Mouse (Mus musculus) stomach, embryonic 16.5 days (tissue): ENCODE measurements at regions not wholly inside any gene's neighbourhood (a gene's known extent, or its start where the extent isn't known, plus 50 kb on each side); places are given as distances from the start of the nearest gene placed in this dataset.

Experiments
- ATAC-seq: fragments of 200-750 bp; cut with Nextera tagmentation; 2 replicates; pipeline ENCODE4 v1.8.0; 2017; ENCODE audit warnings: moderate number of reproducible peaks, moderate TSS enrichment; ENCODE audit not compliant: insufficient read depth, low FRiP score
- H3K27ac ChIP-seq: fragments of 300-500 bp; sonication (generic); 2 replicates; pipeline ENCODE4 v1.5.1; 2014; ENCODE audit warnings: low read length
- H3K27me3 ChIP-seq: fragments of 300-500 bp; sonication (generic); 2 replicates; pipeline ENCODE4 v1.6.1; 2014; ENCODE audit warnings: low read length, control low read depth, mixed read lengths; ENCODE audit not compliant: control insufficient read depth, insufficient read depth
- H3K36me3 ChIP-seq: fragments of 300-500 bp; sonication (generic); 2 replicates; pipeline ENCODE4 v1.6.1; 2014; ENCODE audit warnings: low read length; ENCODE audit not compliant: control insufficient read depth, insufficient read depth
- H3K4me1 ChIP-seq: fragments of 300-500 bp; sonication (generic); 2 replicates; pipeline ENCODE4 v1.6.1; 2014; ENCODE audit warnings: low read length, control low read depth, mixed read lengths; ENCODE audit not compliant: control insufficient read depth, insufficient read depth
- H3K4me2 ChIP-seq: fragments of 300-500 bp; sonication (generic); 2 replicates; pipeline ENCODE4 v1.6.1; 2014; ENCODE audit warnings: low read depth, low read length, mixed read lengths
- H3K4me3 ChIP-seq: fragments of 300-500 bp; sonication (generic); replicated peaks from 2 replicates; pipeline ENCODE4 v1.5.1; 2014; ENCODE audit warnings: mild to moderate bottlenecking, low read length
- H3K9ac ChIP-seq: fragments of 300-500 bp; sonication (generic); 2 replicates; pipeline ENCODE4 v1.6.1; 2014; ENCODE audit warnings: low read length
- H3K9me3 ChIP-seq: fragments of 300-500 bp; sonication (generic); replicated peaks from 2 replicates; pipeline ENCODE4 v1.6.1; 2016; ENCODE audit warnings: low read length, control low read depth; ENCODE audit not compliant: control insufficient read depth
- WGBS: fragments of 180-500 bp; shearing (Covaris S2); extraction: QIAGEN DNeasy Blood & Tissue Kit; methylation state at CpG from one replicate; pipeline ENCODE4 v1.1.7; 2014; 5-methylcytosine and 5-hydroxymethylcytosine counted together

- H3K9ac ChIP-seq: no peak overlapping the region
- no peak overlapping the region for H3K27ac ChIP-seq
- no peak for ATAC-seq
- no peaks in the 10 kb centered on the region for H3K27me3 ChIP-seq
- no peaks in the 10 kb centered on the region for H3K4me1 ChIP-seq
- H3K36me3 ChIP-seq: no peaks in the 10 kb centered on the region
- H3K4me2 ChIP-seq: no peak overlapping the region
- H3K4me3 ChIP-seq: no peak overlapping the region
- 56% methylated on average over 6 of the region's 6 CpGs for WGBS
- H3K9me3 ChIP-seq: 0 out of 2 replicates have a peak, but pooled peaks cover 2% of the 10 kb centered on the region
Measured at GRCm38 (mm10) chr14:80657408-80657807, 673.5 kb downstream of the Olfm4 start.

DNA sequence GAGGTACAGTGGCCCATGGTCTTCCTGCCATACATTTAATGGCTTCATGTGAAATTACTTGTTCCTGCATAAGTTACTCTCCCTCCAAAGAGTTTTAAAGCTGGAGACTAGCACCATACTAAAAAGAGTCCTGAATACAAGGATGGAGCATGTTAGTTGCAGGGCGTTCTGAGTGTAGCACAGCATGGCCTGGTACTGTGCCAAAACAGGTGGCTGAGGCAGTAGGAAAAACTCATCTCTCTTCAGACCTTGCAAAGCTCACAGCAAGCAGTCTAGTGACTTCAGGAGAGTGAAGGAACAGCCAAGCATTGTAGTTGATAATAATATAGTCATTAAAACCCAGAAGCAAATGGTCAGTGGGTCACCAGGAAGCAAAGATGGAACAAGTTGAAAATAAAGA lies 699.0 kb downstream of the Olfm4 start:
- no peaks in the 10 kb centered on the region for H3K9me3 ChIP-seq
- no peak overlapping the region for H3K27ac ChIP-seq
- no peaks in the 10 kb centered on the region for H3K4me1 ChIP-seq
- peak; percentile 21; the same call in 1 of the 2 replicates for ATAC-seq
- H3K4me2 ChIP-seq: no peak overlapping the region
- no peaks in the 10 kb centered on the region for H3K36me3 ChIP-seq
- no peak overlapping the region for H3K4me3 ChIP-seq
- 46% methylated on average over 1 of the region's 1 CpGs for WGBS
- no peak overlapping the region for H3K9ac ChIP-seq
- no peaks in the 10 kb centered on the region for H3K27me3 ChIP-seq

- WGBS: 57% methylated on average over 7 of the region's 7 CpGs
- Histone ChIP-seq H3K9me3 (no peaks in the 10 kb centered on the region), H3K27me3 (no peaks in the 10 kb centered on the region), H3K4me3 (no peak overlapping the region), H3K4me2 (no peak overlapping the region), H3K36me3 (no peaks in the 10 kb centered on the region), H3K27ac (no peak overlapping the region), H3K4me1 (no peaks in the 10 kb centered on the region), H3K9ac (no peak overlapping the region)
- peak; percentile 21; the same call in 1 of the 2 replicates for ATAC-seq
Measured at GRCm38 (mm10) chr14:80683282-80683681, 699.4 kb downstream of the Olfm4 start.

DNA sequence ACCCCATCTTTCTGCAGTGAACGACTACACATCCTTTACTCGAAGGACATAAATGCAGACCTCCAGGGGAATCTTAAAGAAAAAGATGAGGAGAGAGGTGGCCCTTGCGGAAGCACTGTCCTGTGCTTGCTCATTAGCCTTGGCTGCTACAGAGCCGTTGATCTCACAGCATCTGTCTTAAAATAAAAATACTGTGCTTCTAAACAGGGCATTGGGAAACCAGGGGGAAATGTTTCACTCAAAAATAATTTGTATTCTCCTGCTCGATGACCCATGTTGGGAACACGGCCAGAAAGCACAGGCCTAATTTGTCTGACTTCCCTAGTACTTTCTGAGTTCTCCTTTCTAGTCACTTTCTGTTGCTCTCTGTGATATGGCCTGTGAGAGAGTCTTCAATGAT lies 699.8 kb downstream of the Olfm4 start:
- ATAC-seq: no peak
- no peak overlapping the region for H3K27ac ChIP-seq
- H3K36me3 ChIP-seq: no peaks in the 10 kb centered on the region
- 71% methylated on average over 6 of the region's 6 CpGs for WGBS
- no peak overlapping the region for H3K9ac ChIP-seq
- no peak overlapping the region for H3K4me3 ChIP-seq
- H3K9me3 ChIP-seq: no peaks in the 10 kb centered on the region
- H3K4me1 ChIP-seq: no peaks in the 10 kb centered on the region
- H3K4me2 ChIP-seq: no peak overlapping the region
- H3K27me3 ChIP-seq: no peaks in the 10 kb centered on the region

- no peaks in the 10 kb centered on the region for H3K9me3 ChIP-seq
- H3K9ac ChIP-seq: no peak overlapping the region
- H3K4me2 ChIP-seq: no peak overlapping the region
- no peak overlapping the region for H3K27ac ChIP-seq
- ATAC-seq: no peak
- no peaks in the 10 kb centered on the region for H3K4me1 ChIP-seq
- H3K4me3 ChIP-seq: no peak overlapping the region
- no peaks in the 10 kb centered on the region for H3K36me3 ChIP-seq
- WGBS: 7% methylated on average over 1 of the region's 1 CpGs
- no peaks in the 10 kb centered on the region for H3K27me3 ChIP-seq
Measured at GRCm38 (mm10) chr14:80690476-80690875, 706.6 kb downstream of the Olfm4 start.

DNA sequence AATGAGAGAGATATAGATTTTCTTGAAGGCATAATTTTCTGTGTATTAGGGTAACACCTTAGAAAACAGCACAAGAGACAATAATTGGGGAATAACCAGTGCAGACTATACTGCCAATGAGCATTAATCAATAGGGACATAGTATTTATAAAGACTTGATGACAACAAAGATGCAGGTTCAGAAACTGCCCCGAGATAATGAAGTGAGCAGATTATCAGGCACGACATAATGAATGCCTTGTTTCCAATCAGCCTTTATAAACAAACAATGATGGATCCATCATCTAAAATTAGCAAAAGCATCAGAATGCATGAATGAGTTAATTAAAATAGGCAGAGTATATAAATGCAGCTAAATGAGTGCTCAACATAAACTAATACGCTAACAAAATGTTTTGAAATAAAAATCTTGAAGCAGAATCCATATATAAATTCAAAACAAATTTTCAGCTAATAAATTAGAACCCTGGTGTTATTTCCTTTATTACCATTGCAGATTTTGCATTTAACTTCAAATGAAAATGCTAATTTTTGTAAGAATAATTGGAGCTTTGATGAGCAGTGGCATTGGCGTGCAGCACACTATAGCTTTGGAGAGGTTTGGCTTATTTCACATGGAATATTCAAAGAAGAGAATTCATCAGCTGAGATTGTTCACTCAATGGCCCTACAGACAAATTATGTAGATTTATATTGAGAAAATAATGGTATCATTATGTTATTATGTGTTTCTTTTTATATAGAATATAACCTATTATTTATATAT lies 739.1 kb downstream of the Olfm4 start:
- H3K4me2 ChIP-seq: no peak overlapping the region

DNA sequence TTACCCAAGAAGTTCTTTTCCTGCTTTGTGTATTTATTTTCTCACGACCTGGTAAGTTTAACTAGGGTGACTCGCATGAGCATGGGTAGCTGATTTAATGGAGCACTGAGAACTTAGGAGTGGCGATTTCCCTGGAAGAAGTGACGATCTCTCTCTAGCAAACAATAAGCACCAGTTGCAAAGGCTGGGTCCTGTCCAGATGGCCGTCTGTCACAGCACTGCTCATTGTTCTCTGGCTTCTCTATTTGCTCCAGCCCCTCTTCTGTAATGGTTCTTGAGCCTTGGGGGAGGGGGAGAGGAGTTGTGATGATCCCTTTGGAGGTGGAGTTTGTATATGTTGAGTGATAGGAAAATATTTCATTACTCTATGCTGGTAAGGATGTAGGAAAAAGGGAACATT lies 747.3 kb downstream of the Olfm4 start:
- Histone ChIP-seq H3K4me3 (no peak overlapping the region), H3K27ac (no peak overlapping the region), H3K4me1 (no peaks in the 10 kb centered on the region), H3K9ac (no peak overlapping the region), H3K9me3 (no peaks in the 10 kb centered on the region), H3K36me3 (no peaks in the 10 kb centered on the region), H3K27me3 (no peaks in the 10 kb centered on the region), H3K4me2 (no peak overlapping the region)
- 63% methylated on average over 5 of the region's 5 CpGs for WGBS
- no peak for ATAC-seq

More for the DNA sequence above, 739.1 kb downstream of the Olfm4 start:
- Histone ChIP-seq H3K9ac (no peak overlapping the region), H3K4me3 (no peak overlapping the region), H3K9me3 (no peaks in the 10 kb centered on the region), H3K4me1 (no peaks in the 10 kb centered on the region), H3K36me3 (no peaks in the 10 kb centered on the region), H3K27me3 (no peaks in the 10 kb centered on the region), H3K27ac (no peak overlapping the region)
- 65% methylated on average over 4 of the region's 4 CpGs for WGBS
- ATAC-seq: no peak
